Mouse (Mus musculus) cerebellum, adult 2 months (tissue): Measurements from ENCODE around the gene Sf1.

Experiments
- CTCF ChIP-seq: fragments of 200-500 bp; IDR thresholded peaks from 2 replicates; pipeline ENCODE4 v1.5.1; 2011; ENCODE audit warnings: low read depth, mild to moderate bottlenecking, control low read depth, low read length, moderate library complexity, borderline replicate concordance; ENCODE audit not compliant: insufficient read depth
- POLR2A ChIP-seq: fragments of 200-500 bp; IDR thresholded peaks from 2 replicates; pipeline ENCODE4 v1.6.1; 2011; ENCODE audit warnings: low read length, control low read depth, borderline replicate concordance; ENCODE audit not compliant: insufficient read depth

GRCm38 (mm10) chr19:6347615-6348014, 15.9 kb upstream of the Sf1 start:
- no peak for TF ChIP-seq CTCF
- no peak for TF ChIP-seq POLR2A
